In the genomic region with DNA sequence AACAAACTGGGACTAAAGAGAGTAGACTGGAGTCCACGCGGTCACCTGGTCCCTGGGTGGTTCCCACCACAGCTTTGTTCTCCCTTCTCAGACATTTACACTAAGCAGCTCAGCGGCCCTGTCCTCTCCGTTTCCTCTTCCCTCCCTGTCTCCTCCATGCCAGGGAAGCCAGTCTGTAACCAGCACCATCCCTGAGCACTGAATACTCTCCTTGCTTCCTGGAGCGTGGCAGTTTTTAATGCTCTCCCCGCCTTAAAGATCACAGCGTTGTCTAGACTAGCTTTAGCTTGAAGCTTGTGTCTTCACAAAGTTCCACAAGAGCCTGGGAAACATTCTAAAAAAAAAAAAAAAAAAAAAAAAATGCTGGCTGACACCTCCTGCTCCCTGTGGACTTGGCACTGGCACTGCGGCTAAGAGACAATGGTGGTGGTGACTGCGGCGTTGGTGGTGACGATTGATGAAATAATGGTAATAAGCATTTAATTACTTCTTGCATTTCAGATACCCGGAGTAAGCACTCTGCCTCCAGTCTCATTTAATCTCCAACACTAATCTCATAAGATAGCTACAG, we compare ENCODE assay signal across 22 mouse cellular contexts. TPM values are rescaled to one million over a fixed set of nuclear protein-coding genes. Genes with fewer than 3 reads are reported as not detected.
DNase-seq lines count a peak whose midpoint lies in the region; ATAC-seq and TF ChIP-seq lines count a peak whose summit lies in the region.
"Had no signal": no experiment of that assay in that cellular context is flagged by ENCODE, and none has a peak within 500 bp of the region (broad histone marks: within the 10 kb centered on the region; RNA-seq: fewer than 3 reads in every experiment).

No protein-coding gene starts in this region.

- H3K4me1 ChIP-seq in forebrain, embryonic 13.5 days: peaks cover 24% of the 10 kb centered on the region
- no peaks in the 10 kb centered on the region; the same call in 1 of the 2 replicates for H3K4me1 ChIP-seq in forebrain, embryonic 11.5 days (replicated peaks; ENCODE audit: control insufficient read depth, insufficient read depth, low read length)
- peaks cover 10% of the 10 kb centered on the region for H3K4me1 ChIP-seq in kidney, embryonic 15.5 days
- H3K4me1 ChIP-seq in midbrain, embryonic 15.5 days: peaks cover 4% of the 10 kb centered on the region
- H3K4me1 ChIP-seq in midbrain, embryonic 14.5 days (ENCODE audit: control insufficient read depth, insufficient read depth, low read length): 0 out of 2 replicates have a peak, but pooled peaks cover 5% of the 10 kb centered on the region
- peaks cover 8% of the 10 kb centered on the region; the same call in 1 of the 2 replicates for H3K4me1 ChIP-seq in hindbrain, postnatal 0 days (ENCODE audit: insufficient read depth, low read length)
- H3K4me1 ChIP-seq in intestine, postnatal 0 days (replicated peaks; ENCODE audit: control insufficient read depth, insufficient read depth, low read length): no peaks in the 10 kb centered on the region
- H3K4me1 ChIP-seq: lung, embryonic 15.5 days; megakaryocyte, embryonic 14.5 days had no signal

- H3K9me3 ChIP-seq in forebrain, embryonic 13.5 days (replicated peaks): no peaks in the 10 kb centered on the region
- no peaks in the 10 kb centered on the region for H3K9me3 ChIP-seq in forebrain, embryonic 11.5 days (ENCODE audit: control insufficient read depth, low read length)
- H3K9me3 ChIP-seq in kidney, embryonic 15.5 days (replicated peaks): no peaks in the 10 kb centered on the region
- H3K9me3 ChIP-seq in midbrain, embryonic 15.5 days: no peaks in the 10 kb centered on the region
- no peaks in the 10 kb centered on the region for H3K9me3 ChIP-seq in midbrain, embryonic 14.5 days (ENCODE audit: control insufficient read depth, low read length)
- no peaks in the 10 kb centered on the region for H3K9me3 ChIP-seq in hindbrain, postnatal 0 days (ENCODE audit: low read length)
- no peaks in the 10 kb centered on the region for H3K9me3 ChIP-seq in intestine, postnatal 0 days (ENCODE audit: control insufficient read depth)
- H3K9me3 ChIP-seq: embryonic facial prominence, embryonic 15.5 days; G1E; lung, embryonic 15.5 days had no signal

- H3K36me3 ChIP-seq in forebrain, embryonic 13.5 days (ENCODE audit: poor library complexity, severe bottlenecking): no peaks in the 10 kb centered on the region
- H3K36me3 ChIP-seq in forebrain, embryonic 11.5 days (ENCODE audit: control insufficient read depth, insufficient read depth, low read length): no peaks in the 10 kb centered on the region
- H3K36me3 ChIP-seq in kidney, embryonic 15.5 days: no peaks in the 10 kb centered on the region
- H3K36me3 ChIP-seq in midbrain, embryonic 15.5 days (replicated peaks): no peaks in the 10 kb centered on the region
- no peaks in the 10 kb centered on the region for H3K36me3 ChIP-seq in midbrain, embryonic 14.5 days (ENCODE audit: control insufficient read depth, insufficient read depth, low read length)
- H3K36me3 ChIP-seq in hindbrain, postnatal 0 days (ENCODE audit: insufficient read depth, low read length): no peaks in the 10 kb centered on the region
- H3K36me3 ChIP-seq in intestine, postnatal 0 days (ENCODE audit: control insufficient read depth, insufficient read depth): peaks cover 2% of the 10 kb centered on the region; the same call in 1 of the 2 replicates
- H3K36me3 ChIP-seq: embryonic facial prominence, embryonic 15.5 days; G1E; lung, embryonic 15.5 days had no signal

- no peak for DNase-seq in forebrain, embryonic 11.5 days (ENCODE audit: low spot score)
- DNase-seq in kidney, postnatal 10 days: no peak
- no peak for DNase-seq in midbrain, embryonic 14.5 days
- no peak for DNase-seq in hindbrain, postnatal 0 days (ENCODE audit: low spot score)
- DNase-seq: adrenal gland, adult 2 months; gastrocnemius, postnatal 14 days; heart, adult 11 months; lung, postnatal 36 days; right cerebral cortex, postnatal 14 days; thymus, adult 2 months had no signal

- no peak for ATAC-seq in forebrain, embryonic 13.5 days
- no peak for ATAC-seq in forebrain, embryonic 11.5 days (replicated peaks; ENCODE audit: low FRiP score)
- peak; percentile 82 for ATAC-seq in kidney, embryonic 15.5 days (replicated peaks; ENCODE audit: low FRiP score)
- 0 out of 2 replicates have a peak, but pooled peaks have one; percentile 28 for ATAC-seq in midbrain, embryonic 15.5 days (replicated peaks)
- no peak; the same call in 1 of the 2 replicates for ATAC-seq in midbrain, embryonic 14.5 days (ENCODE audit: low FRiP score, low TSS enrichment)
- peak; percentile 15; the same call in 1 of the 2 replicates for ATAC-seq in hindbrain, postnatal 0 days
- no peak for ATAC-seq in intestine, postnatal 0 days
- ATAC-seq: intestine, embryonic 16.5 days had no signal

- peak overlapping the region; percentile 73 for H3K27ac ChIP-seq in forebrain, embryonic 13.5 days
- H3K27ac ChIP-seq in forebrain, embryonic 11.5 days (ENCODE audit: low read depth, low read length): no peak overlapping the region
- H3K27ac ChIP-seq in kidney, embryonic 15.5 days: peak overlapping the region; percentile 43
- H3K27ac ChIP-seq in midbrain, embryonic 15.5 days: no peak overlapping the region
- no peak overlapping the region for H3K27ac ChIP-seq in midbrain, embryonic 14.5 days (replicated peaks; ENCODE audit: low read depth, low read length)
- H3K27ac ChIP-seq in hindbrain, postnatal 0 days: no peak overlapping the region; the same call in 1 of the 2 replicates
- no peak overlapping the region for H3K27ac ChIP-seq in intestine, postnatal 0 days (ENCODE audit: low read depth, low read length)
- H3K27ac ChIP-seq: embryonic facial prominence, embryonic 15.5 days; liver, embryonic 14.5 days; lung, embryonic 15.5 days; stomach, postnatal 0 days had no signal

- H3K4me3 ChIP-seq in forebrain, embryonic 13.5 days: no peak overlapping the region
- no peak overlapping the region for H3K4me3 ChIP-seq in forebrain, embryonic 11.5 days (ENCODE audit: low read depth, low read length)
- H3K4me3 ChIP-seq in kidney, embryonic 15.5 days (replicated peaks): no peak overlapping the region
- H3K4me3 ChIP-seq in midbrain, embryonic 15.5 days: no peak overlapping the region
- H3K4me3 ChIP-seq in midbrain, embryonic 14.5 days (replicated peaks; ENCODE audit: low read depth, low read length): no peak overlapping the region
- H3K4me3 ChIP-seq in hindbrain, postnatal 0 days (ENCODE audit: low read length): no peak overlapping the region
- no peak overlapping the region for H3K4me3 ChIP-seq in intestine, postnatal 0 days (ENCODE audit: low read depth, low read length)
- H3K4me3 ChIP-seq: embryonic facial prominence, embryonic 15.5 days; lung, embryonic 15.5 days; megakaryocyte, embryonic 14.5 days had no signal

- 51% methylated on average over 12 of the region's 12 CpGs for WGBS in forebrain, embryonic 13.5 days
- WGBS in forebrain, embryonic 11.5 days: 70% methylated on average over 12 of the region's 12 CpGs
- WGBS in kidney, embryonic 15.5 days: 55% methylated on average over 12 of the region's 12 CpGs
- WGBS in midbrain, embryonic 15.5 days: 49% methylated on average over 12 of the region's 12 CpGs
- 40% methylated on average over 12 of the region's 12 CpGs for WGBS in midbrain, embryonic 14.5 days
- 33% methylated on average over 12 of the region's 12 CpGs for WGBS in hindbrain, postnatal 0 days
- WGBS in intestine, postnatal 0 days: 66% methylated on average over 12 of the region's 12 CpGs

- H3K27me3 ChIP-seq in forebrain, embryonic 13.5 days: no peaks in the 10 kb centered on the region
- H3K27me3 ChIP-seq in forebrain, embryonic 11.5 days (ENCODE audit: control insufficient read depth, insufficient read depth, low read length): no peaks in the 10 kb centered on the region
- H3K27me3 ChIP-seq in kidney, embryonic 15.5 days: no peaks in the 10 kb centered on the region
- H3K27me3 ChIP-seq in midbrain, embryonic 15.5 days (replicated peaks): no peaks in the 10 kb centered on the region
- H3K27me3 ChIP-seq in midbrain, embryonic 14.5 days (ENCODE audit: control insufficient read depth, insufficient read depth, low read length): no peaks in the 10 kb centered on the region
- no peaks in the 10 kb centered on the region for H3K27me3 ChIP-seq in hindbrain, postnatal 0 days (ENCODE audit: insufficient read depth, low read length)
- no peaks in the 10 kb centered on the region for H3K27me3 ChIP-seq in intestine, postnatal 0 days (replicated peaks; ENCODE audit: control insufficient read depth, insufficient read depth, low read length)
- H3K27me3 ChIP-seq: embryonic facial prominence, embryonic 15.5 days; lung, embryonic 15.5 days had no signal

- no peak for TF ChIP-seq CTCF in hindbrain, postnatal 0 days (IDR thresholded peaks at IDR 0.05; ENCODE audit: low read depth)
- TF ChIP-seq CTCF in intestine, postnatal 0 days (IDR thresholded peaks at IDR 0.05; ENCODE audit: low read depth): no peak

- H3K4me2 ChIP-seq in forebrain, embryonic 13.5 days: no peak overlapping the region
- H3K4me2 ChIP-seq in forebrain, embryonic 11.5 days (ENCODE audit: low read depth, low read length, severe bottlenecking): no peak overlapping the region
- 0 out of 2 replicates have a peak overlapping the region, but pooled peaks have one; percentile 17 for H3K4me2 ChIP-seq in kidney, embryonic 15.5 days
- no peak overlapping the region for H3K4me2 ChIP-seq in midbrain, embryonic 15.5 days
- no peak overlapping the region for H3K4me2 ChIP-seq in midbrain, embryonic 14.5 days (ENCODE audit: low read length)
- H3K4me2 ChIP-seq in hindbrain, postnatal 0 days (ENCODE audit: low read depth, low read length): no peak overlapping the region
- H3K4me2 ChIP-seq in intestine, postnatal 0 days (replicated peaks; ENCODE audit: low read depth): no peak overlapping the region
- H3K4me2 ChIP-seq: embryonic facial prominence, embryonic 15.5 days; heart, embryonic 11.5 days; lung, embryonic 15.5 days had no signal

- H3K9ac ChIP-seq in forebrain, embryonic 13.5 days: no peak overlapping the region
- H3K9ac ChIP-seq in forebrain, embryonic 11.5 days (ENCODE audit: low read length): no peak overlapping the region
- no peak overlapping the region; the same call in 1 of the 2 replicates for H3K9ac ChIP-seq in kidney, embryonic 15.5 days
- H3K9ac ChIP-seq in midbrain, embryonic 15.5 days: no peak overlapping the region
- no peak overlapping the region for H3K9ac ChIP-seq in midbrain, embryonic 14.5 days (replicated peaks; ENCODE audit: low read length)
- no peak overlapping the region for H3K9ac ChIP-seq in hindbrain, postnatal 0 days (replicated peaks; ENCODE audit: low read length)
- H3K9ac ChIP-seq in intestine, postnatal 0 days (ENCODE audit: low read depth, low read length): no peak overlapping the region
- H3K9ac ChIP-seq: embryonic facial prominence, embryonic 15.5 days; liver, embryonic 14.5 days; lung, embryonic 15.5 days had no signal

RNA-seq across cellular contexts. Expression of a gene that starts 44.6 kb away (rescaled TPM):
- not detected in 2 replicates for polyA plus RNA-seq in forebrain, embryonic 13.5 days (2015; fragmentation: Nextera tagmentation; extraction: Ambion mirVana)
- 0.21 TPM in 1 of 2 replicates, not detected in the other for polyA plus RNA-seq in forebrain, embryonic 11.5 days (2014; fragmentation: Nextera tagmentation; extraction: Ambion mirVana)
- 0.15 and 0.31 TPM in 2 replicates for polyA plus RNA-seq in kidney, embryonic 15.5 days (2015; fragmentation: Nextera tagmentation; extraction: Ambion mirVana)
- 0.11 and 0.22 TPM in 2 replicates for polyA plus RNA-seq in midbrain, embryonic 15.5 days (2015; fragmentation: Nextera tagmentation; extraction: Ambion mirVana)
- not detected in 2 replicates for polyA plus RNA-seq in midbrain, embryonic 14.5 days (2014; fragmentation: Nextera tagmentation; extraction: Ambion mirVana)
- total RNA-seq in hindbrain, postnatal 0 days (2014; rRNA removed): 0.21 TPM in 1 of 2 replicates, not detected in the other
- polyA plus RNA-seq in hindbrain, postnatal 0 days (2015; fragmentation: Nextera tagmentation; extraction: Ambion mirVana): 0.13 TPM in 1 of 2 replicates, not detected in the other
- polyA plus RNA-seq in intestine, postnatal 0 days (2015; fragmentation: Nextera tagmentation; extraction: Ambion mirVana): 1.0 and 1.4 TPM in 2 replicates
- total RNA-seq: gastrocnemius, postnatal 14 days had no signal
- polyA plus RNA-seq: adrenal gland, adult 2 months; G1E; heart, embryonic 11.5 days had no signal

RNA-seq across cellular contexts. Expression of a gene that starts 60.0 kb away (rescaled TPM):
- polyA plus RNA-seq in forebrain, embryonic 13.5 days (2015; fragmentation: Nextera tagmentation; extraction: Ambion mirVana): 51.7 and 53.4 TPM in 2 replicates
- 42.2 and 42.8 TPM in 2 replicates for polyA plus RNA-seq in forebrain, embryonic 11.5 days (2014; fragmentation: Nextera tagmentation; extraction: Ambion mirVana)
- polyA plus RNA-seq in kidney, embryonic 15.5 days (2015; fragmentation: Nextera tagmentation; extraction: Ambion mirVana): 18.4 and 19.0 TPM in 2 replicates
- polyA plus RNA-seq in midbrain, embryonic 15.5 days (2015; fragmentation: Nextera tagmentation; extraction: Ambion mirVana): 51.9 and 53.0 TPM in 2 replicates
- polyA plus RNA-seq in midbrain, embryonic 14.5 days (2014; fragmentation: Nextera tagmentation; extraction: Ambion mirVana): 41.3 and 49.2 TPM in 2 replicates
- 47.8 and 49.1 TPM in 2 replicates for total RNA-seq in hindbrain, postnatal 0 days (2014; rRNA removed)
- polyA plus RNA-seq in hindbrain, postnatal 0 days (2015; fragmentation: Nextera tagmentation; extraction: Ambion mirVana): 49.8 and 53.3 TPM in 2 replicates
- 7.7 and 8.1 TPM in 2 replicates for polyA plus RNA-seq in intestine, postnatal 0 days (2015; fragmentation: Nextera tagmentation; extraction: Ambion mirVana)

Comparison
In these comparisons a context has a peak if more than half of its experiments do, and no peak if none do; other contexts are left out.
1. ATAC-seq: peak in kidney, embryonic 15.5 days (single experiment), midbrain, embryonic 15.5 days (single experiment) and hindbrain, postnatal 0 days (single experiment); none in forebrain, embryonic 13.5 days (single experiment), forebrain, embryonic 11.5 days (single experiment), midbrain, embryonic 14.5 days (single experiment) and intestine, postnatal 0 days (single experiment).
2. H3K27ac ChIP-seq: peak in forebrain, embryonic 13.5 days (single experiment) and kidney, embryonic 15.5 days (single experiment); none in forebrain, embryonic 11.5 days (single experiment), midbrain, embryonic 15.5 days (single experiment), midbrain, embryonic 14.5 days (single experiment), hindbrain, postnatal 0 days (single experiment) and intestine, postnatal 0 days (single experiment).